ENCODE assay signal across 8 mouse cellular contexts in genomic region chr19:53806526-53807275, GRCm38 (mm10).
DNase-seq lines count a peak whose midpoint lies in the region; ATAC-seq and TF ChIP-seq lines count a peak whose summit lies in the region.
"Not testable (repeated sequence)": the region's sequence is repeated elsewhere in the genome, so short reads cannot be mapped to it uniquely, and the experiment has no call there.

No protein-coding gene starts in this region.

- TF ChIP-seq RAD21 in MEL (IDR thresholded peaks at IDR 0.05; ENCODE audit: low read depth, low read length) = not testable (repeated sequence)

- H3K4me1 ChIP-seq in MEL (ENCODE audit: control insufficient read depth in 1 of 2, insufficient read depth in 2 of 2, low read length in 2 of 2) = peaks cover 48 to 69% of the 10 kb centered on the region in 2 experiments
- peaks cover 35% of the 10 kb centered on the region for H3K4me1 ChIP-seq in embryonic facial prominence, embryonic 15.5 days
- peaks cover 75% of the 10 kb centered on the region for H3K4me1 ChIP-seq in heart, embryonic 11.5 days (ENCODE audit: control insufficient read depth, insufficient read depth, low read length)
- H3K4me1 ChIP-seq in heart, postnatal 0 days (ENCODE audit: control insufficient read depth, insufficient read depth) = peaks cover 70% of the 10 kb centered on the region
- H3K4me1 ChIP-seq in kidney, adult 2 months (ENCODE audit: control insufficient read depth, insufficient read depth, low read length); spleen, adult 2 months (ENCODE audit: control insufficient read depth, insufficient read depth, insufficient read length): not testable (repeated sequence)

- TF ChIP-seq CTCF in MEL (IDR thresholded peaks at IDR 0.05 in 2 of 3, conservative IDR thresholded peaks at IDR 0.05 in 1 of 3; ENCODE audit: control insufficient read depth in 1 of 3, insufficient read depth in 1 of 3, low read depth in 2 of 3, low read length in 3 of 3, poor library complexity in 1 of 3, severe bottlenecking in 1 of 3); heart, postnatal 0 days (IDR thresholded peaks at IDR 0.05; ENCODE audit: low read depth); kidney, adult 2 months (conservative IDR thresholded peaks at IDR 0.05; ENCODE audit: insufficient read depth, insufficient read length, low read depth, low read length); left cerebral cortex, adult 2 months (IDR thresholded peaks at IDR 0.05); spleen, adult 2 months (IDR thresholded peaks at IDR 0.05; ENCODE audit: extremely low read depth, insufficient read depth, insufficient read length, insufficient replicate concordance): not testable (repeated sequence)

- not testable (repeated sequence) for TF ChIP-seq POLR2A in MEL (IDR thresholded peaks at IDR 0.05; ENCODE audit: control insufficient read depth in 1 of 2, insufficient read depth in 1 of 2, low read depth in 1 of 2, low read length in 2 of 2, poor library complexity in 1 of 2); kidney, adult 2 months (IDR thresholded peaks at IDR 0.05; ENCODE audit: low read depth, low read length); spleen, adult 2 months (IDR thresholded peaks at IDR 0.05; ENCODE audit: low read depth, low read length)

- H3K27ac ChIP-seq in MEL (ENCODE audit: control insufficient read depth, low read depth, low read length) = peak overlapping the region; percentile 93
- H3K27ac ChIP-seq in embryonic facial prominence, embryonic 15.5 days (replicated peaks) = peak overlapping the region; percentile 58; the same call in 1 of the 2 replicates
- peak overlapping the region; percentile 81; the same call in 1 of the 2 replicates for H3K27ac ChIP-seq in heart, embryonic 11.5 days (ENCODE audit: low read depth, low read length)
- H3K27ac ChIP-seq in heart, postnatal 0 days (ENCODE audit: low read depth) = peak overlapping the region; percentile 75
- H3K27ac ChIP-seq in kidney, adult 2 months (ENCODE audit: insufficient read depth, low read depth, low read length) = peak overlapping the region; percentile 84
- H3K27ac ChIP-seq in left cerebral cortex, adult 2 months = peak overlapping the region; percentile 73
- H3K27ac ChIP-seq in spleen, adult 2 months (ENCODE audit: insufficient read depth, low read length) = peak overlapping the region; percentile 79

- H3K27me3 ChIP-seq in MEL (ENCODE audit: control insufficient read depth in 1 of 2, insufficient read depth in 2 of 2, low read length in 2 of 2); embryonic facial prominence, embryonic 15.5 days; heart, embryonic 11.5 days (ENCODE audit: control insufficient read depth, insufficient read depth, low read length); heart, postnatal 0 days (ENCODE audit: control insufficient read depth, insufficient read depth, low read length); kidney, adult 2 months (replicated peaks; ENCODE audit: control insufficient read depth, insufficient read depth, low read length); spleen, adult 2 months (ENCODE audit: control insufficient read depth, insufficient read depth, low read length): not testable (repeated sequence)

- H3K9me3 ChIP-seq in MEL (replicated peaks; ENCODE audit: insufficient read depth, low read length); embryonic facial prominence, embryonic 15.5 days (replicated peaks); heart, embryonic 11.5 days (replicated peaks; ENCODE audit: control insufficient read depth, low read length); heart, postnatal 0 days (replicated peaks; ENCODE audit: control insufficient read depth, low read length): not testable (repeated sequence)

- H3K4me3 ChIP-seq in MEL (ENCODE audit: control insufficient read depth in 1 of 2, insufficient read depth in 1 of 2, low read depth in 2 of 2, low read length in 2 of 2); embryonic facial prominence, embryonic 15.5 days (replicated peaks); heart, embryonic 11.5 days (ENCODE audit: low read depth, low read length); heart, postnatal 0 days (ENCODE audit: low read depth, low read length); left cerebral cortex, adult 2 months; spleen, adult 2 months (ENCODE audit: extremely low read depth, insufficient read depth, insufficient read length): not testable (repeated sequence)
- H3K4me3 ChIP-seq in kidney, adult 2 months (ENCODE audit: insufficient read depth, low read depth, low read length) = peak overlapping the region; percentile 34; the same call in 1 of the 2 replicates

- DNase-seq in MEL (ENCODE audit: low read depth, low spot score); heart, postnatal 0 days (ENCODE audit: low spot score); left cerebral cortex, adult 2 months (ENCODE audit: extremely low spot score in 1 of 2, low spot score in 2 of 2); spleen, adult 2 months (ENCODE audit: low read depth in 1 of 2, low spot score in 2 of 2): not testable (repeated sequence)
- peak; percentile 25 for DNase-seq in kidney, adult 2 months

- WGBS in embryonic facial prominence, embryonic 15.5 days = 63% methylated on average over 6 of the region's 6 CpGs
- 67% methylated on average over 6 of the region's 6 CpGs for WGBS in heart, embryonic 11.5 days (ENCODE audit: insufficient replicate concordance)
- WGBS in heart, postnatal 0 days = 54% methylated on average over 6 of the region's 6 CpGs
- 59% methylated on average over 6 of the region's 6 CpGs for WGBS in kidney, adult 2 months
- 68% methylated on average over 6 of the region's 6 CpGs for WGBS in spleen, adult 2 months

- intact Hi-C loops in left cerebral cortex, adult 2 months (cut with DNase I) = loop anchor here (5.0 kb wide), 2 partner anchors 46 to 96 kb away; no protein-coding TSS in a partner anchor

- H3K4me2 ChIP-seq in embryonic facial prominence, embryonic 15.5 days (replicated peaks) = peak overlapping the region; percentile 17; the same call in 1 of the 2 replicates
- H3K4me2 ChIP-seq in heart, embryonic 11.5 days; heart, postnatal 0 days (ENCODE audit: low read depth, low read length): not testable (repeated sequence)

- ATAC-seq in embryonic facial prominence, embryonic 15.5 days (ENCODE audit: insufficient number of reproducible peaks, low FRiP score, low TSS enrichment, low read depth); heart, embryonic 11.5 days (replicated peaks; ENCODE audit: insufficient number of reproducible peaks, low FRiP score, low TSS enrichment); heart, postnatal 0 days (ENCODE audit: insufficient read depth, low read depth): not testable (repeated sequence)
- ATAC-seq in megakaryocyte, adult 5-6 weeks (ENCODE audit: poor library complexity, severe bottlenecking) = peak; percentile 20

- peak overlapping the region; percentile 35 for H3K9ac ChIP-seq in MEL (ENCODE audit: control insufficient read depth, low read depth, low read length, poor library complexity, severe bottlenecking)
- H3K9ac ChIP-seq in embryonic facial prominence, embryonic 15.5 days; heart, postnatal 0 days (replicated peaks; ENCODE audit: low read depth, low read length): not testable (repeated sequence)
- peak overlapping the region; percentile 39; the same call in 1 of the 2 replicates for H3K9ac ChIP-seq in heart, embryonic 11.5 days (ENCODE audit: low read depth, low read length)

- peaks cover 0 to 70% of the 10 kb centered on the region in 2 experiments; a peak in 2 of 4 replicates for H3K36me3 ChIP-seq in MEL (ENCODE audit: control insufficient read depth in 1 of 2, insufficient read depth in 2 of 2, low read length in 2 of 2)
- not testable (repeated sequence) for H3K36me3 ChIP-seq in embryonic facial prominence, embryonic 15.5 days; heart, embryonic 11.5 days (ENCODE audit: control insufficient read depth, insufficient read depth, low read length); heart, postnatal 0 days (replicated peaks; ENCODE audit: control insufficient read depth, insufficient read depth, low read length); kidney, adult 2 months (ENCODE audit: control insufficient read depth, insufficient read depth, low read length); spleen, adult 2 months (ENCODE audit: control insufficient read depth, insufficient read depth, low read length)

- not testable (repeated sequence) for TF ChIP-seq EP300 in MEL (IDR thresholded peaks at IDR 0.05; ENCODE audit: low read depth in 1 of 2, low read length in 2 of 2); heart, postnatal 0 days (IDR thresholded peaks at IDR 0.05; ENCODE audit: low read depth)

- H3K79me2 ChIP-seq in MEL (ENCODE audit: control insufficient read depth, insufficient read depth, low read length, poor library complexity) = not testable (repeated sequence)
